Mouse (Mus musculus): ENCODE measurements at regions not wholly inside any gene's neighbourhood (a gene's known extent, or its start where the extent isn't known, plus 50 kb on each side); places are given as distances from the start of the nearest gene placed in this dataset.

- no peak for TF ChIP-seq CTCF (IDR thresholded peaks at IDR 0.05; ENCODE audit: low read depth)
- H3K36me3 ChIP-seq (ENCODE audit: insufficient read depth, low read length) = no peaks in the 10 kb centered on the region
- H3K27me3 ChIP-seq (ENCODE audit: insufficient read depth, low read length) = no peaks in the 10 kb centered on the region
- 53% methylated on average over 3 of the region's 3 CpGs for WGBS
- H3K4me2 ChIP-seq (ENCODE audit: low read length) = no peak overlapping the region
- ATAC-seq (replicated peaks; ENCODE audit: low FRiP score, low read depth) (no peak), DNase-seq (ENCODE audit: low spot score) (no peak)
- no peaks in the 10 kb centered on the region for H3K9me3 ChIP-seq (replicated peaks; ENCODE audit: low read length)
- H3K27ac ChIP-seq = no peak overlapping the region
- no peak overlapping the region for H3K4me3 ChIP-seq (replicated peaks; ENCODE audit: low read depth, low read length)
- H3K4me1 ChIP-seq (replicated peaks; ENCODE audit: insufficient read depth, low read length) = no peaks in the 10 kb centered on the region
- H3K9ac ChIP-seq (ENCODE audit: low read depth, low read length) = no peak overlapping the region
These were observed 260.2 kb downstream of the Lmbrd1 start for GRCm38 (mm10) chr1:24938303-24939263.

- 83% methylated on average over 8 of the region's 8 CpGs for WGBS
- Histone ChIP-seq H3K4me1 (replicated peaks; ENCODE audit: insufficient read depth, low read length) (no peaks in the 10 kb centered on the region), H3K9ac (ENCODE audit: low read depth, low read length) (no peak overlapping the region), H3K27ac (no peak overlapping the region), H3K27me3 (ENCODE audit: insufficient read depth, low read length) (no peaks in the 10 kb centered on the region), H3K4me3 (replicated peaks; ENCODE audit: low read depth, low read length) (no peak overlapping the region), H3K36me3 (ENCODE audit: insufficient read depth, low read length) (no peaks in the 10 kb centered on the region), H3K9me3 (replicated peaks; ENCODE audit: low read length) (no peaks in the 10 kb centered on the region), H3K4me2 (ENCODE audit: low read length) (no peak overlapping the region)
- no peak for TF ChIP-seq CTCF (IDR thresholded peaks at IDR 0.05; ENCODE audit: low read depth)
- DNase-seq (ENCODE audit: low spot score) (no peak), ATAC-seq (replicated peaks; ENCODE audit: low FRiP score, low read depth) (no peak)
These were observed 264.4 kb downstream of the Lmbrd1 start for GRCm38 (mm10) chr1:24942757-24943296.

DNA sequence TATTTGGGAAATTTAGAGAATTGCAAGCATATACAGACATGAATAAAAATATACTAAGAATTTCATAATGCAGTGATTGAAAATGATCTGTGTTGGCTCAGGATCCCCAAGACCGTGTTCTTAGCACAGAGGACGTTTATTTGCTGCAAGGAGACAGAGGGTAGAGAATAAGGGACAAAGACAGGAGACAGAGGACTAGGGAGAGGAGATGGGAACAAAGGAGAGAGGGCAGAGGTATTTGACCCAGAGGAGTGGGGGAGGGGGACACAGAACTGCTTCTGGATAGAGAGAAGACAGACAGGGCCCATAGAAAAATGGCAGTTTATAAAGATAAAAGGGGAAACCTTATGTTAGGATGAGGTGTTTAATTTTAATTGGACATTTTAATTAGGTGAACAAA is 265.0 kb downstream of the Lmbrd1 start:
- no peak overlapping the region for H3K9ac ChIP-seq (ENCODE audit: low read depth, low read length)
- H3K4me1 ChIP-seq (replicated peaks; ENCODE audit: insufficient read depth, low read length) = no peaks in the 10 kb centered on the region
- 62% methylated on average over 2 of the region's 2 CpGs for WGBS
- H3K27ac ChIP-seq = no peak overlapping the region
- ATAC-seq (replicated peaks; ENCODE audit: low FRiP score, low read depth) (no peak), DNase-seq (ENCODE audit: low spot score) (no peak)
- no peak overlapping the region for H3K4me2 ChIP-seq (ENCODE audit: low read length)
- H3K27me3 ChIP-seq (ENCODE audit: insufficient read depth, low read length) = no peaks in the 10 kb centered on the region
- no peak overlapping the region for H3K4me3 ChIP-seq (replicated peaks; ENCODE audit: low read depth, low read length)
- no peaks in the 10 kb centered on the region for H3K9me3 ChIP-seq (replicated peaks; ENCODE audit: low read length)
- TF ChIP-seq CTCF (IDR thresholded peaks at IDR 0.05; ENCODE audit: low read depth) = no peak
- H3K36me3 ChIP-seq (ENCODE audit: insufficient read depth, low read length) = no peaks in the 10 kb centered on the region

DNA sequence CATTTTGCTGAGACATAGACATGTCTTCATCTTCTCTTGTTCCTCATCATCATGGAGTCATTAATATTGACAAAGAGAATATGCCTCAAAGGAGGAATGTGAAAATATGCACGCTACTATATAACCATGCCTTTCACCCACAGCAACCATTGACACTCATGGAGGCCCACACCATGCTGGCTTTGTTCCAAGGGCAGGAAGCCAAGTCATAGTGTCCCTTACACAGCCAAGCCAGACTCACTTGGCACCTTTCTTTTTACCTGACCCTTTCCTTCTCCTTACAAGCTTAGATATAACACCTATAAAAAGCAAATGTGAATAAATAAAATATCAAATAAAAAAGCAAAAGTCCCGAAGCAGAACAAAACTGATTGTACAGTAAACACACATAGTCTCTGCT is 294.3 kb downstream of the Lmbrd1 start:
- Histone ChIP-seq H3K9ac (ENCODE audit: low read depth, low read length) (no peak overlapping the region), H3K4me1 (replicated peaks; ENCODE audit: insufficient read depth, low read length) (no peaks in the 10 kb centered on the region), H3K4me3 (replicated peaks; ENCODE audit: low read depth, low read length) (no peak overlapping the region), H3K9me3 (replicated peaks; ENCODE audit: low read length) (no peaks in the 10 kb centered on the region), H3K27ac (no peak overlapping the region), H3K36me3 (ENCODE audit: insufficient read depth, low read length) (no peaks in the 10 kb centered on the region), H3K4me2 (ENCODE audit: low read length) (no peak overlapping the region), H3K27me3 (ENCODE audit: insufficient read depth, low read length) (no peaks in the 10 kb centered on the region)
- WGBS = 71% methylated on average over 2 of the region's 2 CpGs
- DNase-seq (ENCODE audit: low spot score) (no peak), ATAC-seq (replicated peaks; ENCODE audit: low FRiP score, low read depth) (no peak)
- no peak for TF ChIP-seq CTCF (IDR thresholded peaks at IDR 0.05; ENCODE audit: low read depth)

- Histone ChIP-seq H3K4me1 (replicated peaks; ENCODE audit: insufficient read depth, low read length) (no peaks in the 10 kb centered on the region), H3K4me3 (replicated peaks; ENCODE audit: low read depth, low read length) (no peak overlapping the region), H3K9me3 (replicated peaks; ENCODE audit: low read length) (no peaks in the 10 kb centered on the region), H3K36me3 (ENCODE audit: insufficient read depth, low read length) (no peaks in the 10 kb centered on the region), H3K27me3 (ENCODE audit: insufficient read depth, low read length) (no peaks in the 10 kb centered on the region), H3K4me2 (ENCODE audit: low read length) (no peak overlapping the region), H3K9ac (ENCODE audit: low read depth, low read length) (no peak overlapping the region), H3K27ac (no peak overlapping the region)
- WGBS = 71% methylated on average over 8 of the region's 8 CpGs
- ATAC-seq (replicated peaks; ENCODE audit: low FRiP score, low read depth) (no peak), DNase-seq (ENCODE audit: low spot score) (no peak)
- TF ChIP-seq CTCF (IDR thresholded peaks at IDR 0.05; ENCODE audit: low read depth) = no peak
These were observed 330.2 kb downstream of the Lmbrd1 start for GRCm38 (mm10) chr1:25008456-25009169.

- no peak for DNase-seq (ENCODE audit: low spot score)
- Histone ChIP-seq H3K9ac (ENCODE audit: low read depth, low read length) (no peak overlapping the region), H3K27me3 (ENCODE audit: insufficient read depth, low read length) (no peaks in the 10 kb centered on the region), H3K27ac (no peak overlapping the region), H3K4me3 (replicated peaks; ENCODE audit: low read depth, low read length) (no peak overlapping the region), H3K9me3 (replicated peaks; ENCODE audit: low read length) (no peaks in the 10 kb centered on the region), H3K36me3 (ENCODE audit: insufficient read depth, low read length) (no peaks in the 10 kb centered on the region), H3K4me2 (ENCODE audit: low read length) (no peak overlapping the region), H3K4me1 (replicated peaks; ENCODE audit: insufficient read depth, low read length) (no peaks in the 10 kb centered on the region)
- ATAC-seq (replicated peaks; ENCODE audit: low FRiP score, low read depth) = no peak
- no peak for TF ChIP-seq CTCF (IDR thresholded peaks at IDR 0.05; ENCODE audit: low read depth)
- WGBS = 91% methylated on average over 1 of the region's 1 CpGs
These were observed 334.3 kb downstream of the Lmbrd1 start for GRCm38 (mm10) chr1:25012754-25013153.
